Mouse (Mus musculus) c-Kit-positive CD71-positive TER-119-negative erythroid progenitor cells, embryonic 14.5 days (primary cell): ENCODE measurements around the gene Zfp292.
"Not testable (repeated sequence)": the region's sequence is repeated elsewhere in the genome, so short reads cannot be mapped to it uniquely, and the experiment has no call there.

ENCODE experiments used
- DNase-seq: peaks from one replicate; pipeline ENCODE4 v3.0.0-alpha.2; 2013; ENCODE audit warnings: low read depth

Gene Zfp292

DNA sequence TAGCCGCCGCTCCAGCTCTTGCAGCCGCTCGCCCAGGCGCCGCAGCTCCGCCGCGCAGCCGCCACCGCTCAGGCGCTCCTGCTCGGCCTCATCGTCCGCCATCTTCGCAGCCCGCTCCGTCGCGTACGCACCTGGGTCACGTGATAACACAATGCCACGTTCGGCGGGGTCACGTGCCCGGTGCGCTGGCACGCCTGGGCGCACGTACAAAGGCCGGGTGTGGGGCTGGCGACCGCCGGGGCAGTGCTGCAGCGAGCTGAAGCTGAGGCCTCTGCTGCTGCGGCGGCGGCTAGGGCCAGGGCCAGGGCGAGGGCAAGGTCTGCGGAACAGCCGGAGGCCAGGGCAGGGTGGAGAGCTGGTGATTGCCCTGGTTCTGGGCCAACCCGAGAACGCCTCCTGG, at the start of gene Zfp292:
Zfp292 (minus strand) TSS at position 143 of the 400 bp plus-strand sequence.
- peak; percentile 83 for DNase-seq

DNA sequence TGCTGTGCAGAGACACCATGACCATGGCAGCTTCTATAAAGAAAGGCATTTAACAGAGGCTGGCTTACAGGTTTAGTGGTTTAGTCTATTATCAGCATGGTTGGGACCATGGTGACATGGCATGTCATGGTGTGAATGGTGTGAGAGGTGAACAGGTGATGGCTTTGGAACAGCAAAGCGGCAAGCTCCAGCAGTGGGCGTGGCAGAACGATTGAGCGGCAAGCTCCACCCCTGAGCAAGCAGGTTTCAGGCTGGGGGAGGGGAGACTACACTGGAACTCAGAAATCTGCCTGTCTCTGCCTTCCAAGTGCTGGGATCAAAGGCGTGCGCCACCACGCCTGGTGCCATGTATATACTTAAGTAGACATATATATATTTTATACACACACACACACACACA, 45.6 kb upstream of the Zfp292 start:
- DNase-seq: not testable (repeated sequence)

DNA sequence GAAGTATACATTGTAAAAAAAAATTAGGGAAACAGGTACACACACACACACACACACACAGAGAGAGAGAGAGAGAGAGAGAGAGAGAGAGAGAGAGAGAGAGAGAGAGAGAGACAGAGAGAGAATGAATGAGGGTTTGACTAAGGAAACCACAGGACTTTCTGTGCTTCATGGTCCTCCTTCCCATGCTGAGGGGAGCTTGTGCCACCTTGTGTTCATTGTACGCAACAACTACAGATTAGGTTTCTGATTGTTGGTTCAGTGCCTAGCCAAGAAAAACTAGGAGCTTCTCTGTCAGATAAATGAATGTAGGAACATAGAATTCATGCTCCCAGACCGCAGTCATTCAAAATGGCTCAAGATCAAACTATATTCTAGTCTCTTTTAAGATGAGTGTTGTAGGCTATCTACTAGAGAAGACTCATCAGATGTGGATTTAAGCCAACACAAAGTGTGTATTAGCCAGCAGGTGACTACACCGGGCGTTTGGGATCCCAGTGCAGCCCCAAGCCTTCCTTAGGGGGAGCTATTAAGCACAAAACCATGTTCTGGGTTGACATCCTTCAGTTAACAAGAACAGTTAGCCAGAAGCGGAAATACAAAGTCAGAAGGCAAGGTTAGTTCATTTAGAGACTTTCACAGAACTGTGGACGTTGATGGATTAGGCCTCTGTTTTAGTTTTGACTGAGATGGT, 39.6 kb upstream of the Zfp292 start:
- peak; percentile 34 for DNase-seq

DNA sequence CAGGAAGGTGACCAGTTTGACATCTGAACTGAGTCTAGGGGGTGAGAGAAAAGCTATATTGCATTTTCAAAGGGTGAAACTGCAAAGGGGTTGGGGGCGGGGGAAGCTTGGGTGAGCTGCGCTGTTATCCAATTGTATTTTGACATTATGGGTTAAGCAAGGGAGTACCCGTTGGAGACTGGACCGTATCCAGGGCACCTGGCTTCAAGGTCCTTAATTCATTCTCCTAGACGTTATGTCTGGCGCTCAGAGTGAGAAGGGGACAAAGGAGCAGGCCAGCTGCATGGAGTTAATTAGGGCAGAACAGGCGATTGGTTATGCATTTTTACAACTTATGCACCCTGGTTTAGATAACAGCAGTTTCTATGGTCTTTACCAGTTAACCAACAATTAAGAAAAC, 34.6 kb upstream of the Zfp292 start:
- DNase-seq: no peak

DNA sequence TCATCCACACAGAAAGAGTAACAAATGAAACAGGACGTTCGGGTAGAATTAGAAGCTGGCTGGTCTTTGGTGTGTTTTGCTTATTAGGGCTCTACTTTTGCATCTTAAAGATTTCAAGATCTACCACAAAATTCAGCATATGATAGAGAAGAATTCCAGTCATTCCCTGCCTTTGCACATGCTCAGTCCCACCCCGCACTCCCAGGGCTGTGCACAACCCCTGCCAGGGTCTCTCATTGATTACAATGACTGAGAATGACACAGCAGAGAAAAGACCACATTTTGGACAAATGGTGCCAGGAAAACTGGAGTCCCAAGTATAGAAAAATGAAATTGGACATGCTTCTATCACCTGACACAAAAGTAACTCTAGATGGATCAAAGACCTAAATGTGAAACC, 29.4 kb upstream of the Zfp292 start:
- DNase-seq: no peak

DNA sequence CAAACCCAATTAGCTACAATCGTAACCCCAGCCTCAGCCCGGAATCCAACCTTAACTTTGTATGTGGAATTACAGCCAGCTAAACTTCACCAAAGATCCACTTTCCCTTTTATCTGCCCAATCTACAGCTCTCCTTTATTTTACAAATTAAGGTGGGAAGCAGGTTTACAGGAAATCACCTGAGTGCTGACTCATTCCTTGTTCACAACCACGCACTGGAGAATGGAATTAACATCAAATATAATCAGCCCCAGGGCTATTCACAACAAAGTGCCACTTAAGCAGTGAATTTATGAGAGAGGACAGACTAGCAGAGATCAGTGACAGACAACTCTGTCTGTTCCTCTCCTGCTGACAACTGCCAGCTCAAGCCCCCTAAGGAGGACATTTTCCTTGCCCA, 28.6 kb upstream of the Zfp292 start:
- no peak for DNase-seq

DNA sequence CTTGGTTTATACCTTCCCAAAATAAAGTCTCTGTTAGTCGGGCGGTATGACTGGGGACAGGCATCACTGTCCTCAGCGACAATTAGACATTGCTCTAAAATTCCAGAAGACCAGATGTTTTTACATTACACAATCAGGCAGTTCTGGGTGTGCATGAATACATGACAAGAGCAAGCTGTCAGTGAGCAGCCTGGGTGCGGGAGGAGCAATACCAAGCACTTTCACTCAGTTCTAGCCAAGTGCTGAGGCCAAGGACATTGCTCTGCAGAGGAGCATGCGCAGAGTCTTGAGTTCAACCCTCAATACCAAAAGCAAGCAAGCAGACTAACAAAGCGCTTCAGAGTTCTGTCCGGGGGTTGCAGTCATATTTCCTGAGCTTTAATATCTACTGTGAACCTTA, 25.4 kb upstream of the Zfp292 start:
- DNase-seq: no peak

DNA sequence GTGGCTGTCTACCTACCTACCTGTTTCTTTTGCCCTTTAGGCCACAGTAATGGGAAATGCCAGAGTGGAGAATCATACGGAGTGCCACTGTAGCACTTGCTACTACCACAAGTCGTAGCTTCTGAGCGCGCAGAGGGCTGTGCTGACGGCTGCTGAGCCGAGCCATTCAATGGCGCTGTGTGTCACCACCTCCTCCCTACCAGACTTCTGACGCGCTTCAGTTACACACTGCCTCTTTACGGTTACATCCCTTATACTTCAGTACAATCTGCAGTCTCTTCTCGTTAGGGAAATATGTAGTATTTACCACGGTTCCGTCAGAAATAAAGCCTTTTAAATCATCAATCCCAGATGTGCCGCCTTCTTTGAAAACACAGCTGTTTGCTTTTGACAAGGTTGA, 24.3 kb upstream of the Zfp292 start:
- no peak for DNase-seq

DNA sequence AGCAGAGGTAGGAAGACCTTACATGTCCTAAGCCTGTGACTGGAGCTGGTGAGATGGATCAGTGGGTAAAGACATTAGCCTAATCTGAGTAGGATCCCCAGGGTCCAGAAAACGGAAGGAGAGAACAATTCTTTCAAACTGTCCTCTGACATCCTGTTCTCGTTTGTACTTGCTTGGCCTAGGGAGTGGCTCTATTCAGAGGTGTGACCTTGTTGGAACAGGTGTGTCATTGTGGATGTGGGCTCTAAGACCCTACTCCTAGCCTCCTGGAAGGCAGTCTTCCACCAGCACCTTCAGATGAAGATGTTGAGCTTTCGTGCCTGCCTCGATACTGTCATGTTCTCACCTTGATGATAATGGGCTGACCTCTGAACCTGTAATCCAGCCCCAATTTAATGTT, 23.4 kb upstream of the Zfp292 start:
- no peak for DNase-seq

DNA sequence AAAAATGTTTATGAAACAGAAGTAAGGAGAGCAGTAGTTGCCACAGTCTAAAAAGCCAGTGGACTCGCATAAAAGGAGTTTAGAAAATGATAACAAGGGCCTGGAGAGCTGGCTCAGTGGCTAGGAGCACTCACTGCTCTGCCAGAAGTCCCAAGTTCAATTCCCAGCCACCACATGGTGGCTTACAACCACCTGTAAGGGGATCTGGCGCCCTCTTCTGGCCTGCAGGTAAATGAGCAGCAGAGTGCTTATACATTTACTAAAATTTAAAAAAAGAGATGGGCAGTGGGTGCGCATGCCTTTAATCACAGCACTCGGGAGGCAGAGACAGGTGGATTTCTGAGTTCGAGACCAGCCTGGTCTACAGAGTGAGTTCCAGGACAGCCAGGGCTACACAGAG, 22.6 kb upstream of the Zfp292 start:
- no peak for DNase-seq

DNA sequence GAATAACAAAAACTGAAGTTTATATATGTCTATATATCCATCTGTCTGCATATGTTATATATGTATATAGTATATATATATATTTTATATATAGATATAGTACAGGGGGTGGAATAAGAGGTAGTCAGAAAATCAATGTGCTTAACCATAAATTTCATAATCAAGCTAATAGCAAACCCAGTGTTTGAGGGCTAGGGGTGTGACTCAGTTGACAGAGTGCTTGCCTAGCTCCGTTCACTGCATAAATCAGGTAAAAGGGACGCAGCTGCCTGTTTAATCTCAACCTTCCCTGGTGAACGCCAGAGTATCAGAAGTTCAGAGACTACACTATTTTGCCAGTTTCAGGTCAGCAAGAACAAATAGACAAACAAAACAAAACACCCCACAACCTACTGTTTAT, 18.8 kb upstream of the Zfp292 start:
- DNase-seq: not testable (repeated sequence)

DNA sequence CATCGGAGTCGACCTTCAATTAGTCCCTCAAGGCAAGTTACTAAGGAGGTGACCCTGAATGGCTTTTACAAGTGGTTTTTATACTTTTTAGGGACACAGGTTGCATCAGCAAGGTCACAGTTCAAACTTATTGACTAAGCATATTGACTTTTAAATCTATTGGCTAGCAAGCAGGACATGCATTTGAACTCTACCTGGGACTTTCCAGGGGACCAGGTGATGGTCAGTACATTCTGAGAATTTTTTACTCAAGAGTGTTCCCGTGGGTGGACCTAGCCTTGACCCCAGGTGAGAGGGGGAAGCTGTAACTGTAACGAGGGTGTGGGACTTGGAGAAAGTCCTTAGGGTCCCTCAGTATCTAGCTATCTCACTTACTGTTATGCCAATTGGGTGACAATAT, 18.4 kb upstream of the Zfp292 start:
- DNase-seq: no peak

DNA sequence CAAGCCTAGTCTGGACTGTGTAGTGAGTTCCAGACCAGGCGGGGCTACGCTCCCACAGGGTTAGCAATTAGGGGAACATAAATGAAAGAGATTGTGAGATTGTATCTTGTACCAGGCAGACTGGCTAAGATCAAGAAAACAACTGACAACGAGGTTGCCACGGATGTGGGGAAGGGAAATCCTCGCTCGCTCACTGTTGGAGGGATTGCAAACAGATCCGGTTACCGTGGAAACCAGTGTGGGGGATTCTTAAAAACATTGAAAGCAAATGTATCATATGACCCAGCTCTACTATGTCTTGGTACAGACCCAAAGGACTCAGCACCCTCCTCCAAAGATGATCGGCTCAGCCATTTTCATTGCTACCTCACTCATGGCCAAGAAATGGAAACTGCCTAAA, 17.4 kb upstream of the Zfp292 start:
- DNase-seq: no peak

DNA sequence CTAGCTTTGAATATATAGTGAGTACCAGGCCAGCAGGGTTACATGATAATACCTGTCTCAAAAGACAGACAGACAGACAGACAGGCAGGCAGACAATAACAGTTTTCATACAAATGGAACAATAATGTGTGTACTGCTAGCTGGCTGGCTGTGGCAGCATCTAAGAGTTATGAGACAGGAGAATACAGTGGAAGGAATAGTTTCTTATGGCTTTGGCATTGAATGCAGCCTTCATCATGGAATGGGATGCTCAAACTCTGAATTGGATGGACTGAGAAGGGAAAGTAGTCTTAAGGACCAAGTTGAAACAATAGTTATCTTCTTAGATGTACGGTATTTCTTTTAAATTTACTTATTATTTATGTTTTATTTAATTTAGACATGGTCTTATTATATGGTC, 16.6 kb upstream of the Zfp292 start:
- no peak for DNase-seq

DNA sequence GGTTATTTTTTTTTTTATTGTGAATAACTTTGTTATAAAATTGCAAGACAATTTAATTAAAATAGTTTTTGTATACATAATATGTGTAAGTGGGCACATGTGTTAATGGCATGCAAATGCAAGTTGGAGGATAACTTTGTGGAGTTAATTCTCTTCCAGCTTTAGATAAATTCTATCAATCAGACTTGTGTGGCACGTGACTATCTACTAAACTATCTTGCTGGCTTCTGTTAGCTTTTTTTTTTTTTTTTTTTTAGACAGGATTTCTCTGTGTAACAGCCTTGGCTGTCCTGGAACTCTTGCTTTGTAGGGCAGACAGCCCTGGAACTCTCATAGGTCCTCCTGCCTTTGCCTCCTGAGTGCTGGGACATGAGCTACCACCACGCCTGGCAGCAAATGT, 15.7 kb upstream of the Zfp292 start:
- DNase-seq: no peak

DNA sequence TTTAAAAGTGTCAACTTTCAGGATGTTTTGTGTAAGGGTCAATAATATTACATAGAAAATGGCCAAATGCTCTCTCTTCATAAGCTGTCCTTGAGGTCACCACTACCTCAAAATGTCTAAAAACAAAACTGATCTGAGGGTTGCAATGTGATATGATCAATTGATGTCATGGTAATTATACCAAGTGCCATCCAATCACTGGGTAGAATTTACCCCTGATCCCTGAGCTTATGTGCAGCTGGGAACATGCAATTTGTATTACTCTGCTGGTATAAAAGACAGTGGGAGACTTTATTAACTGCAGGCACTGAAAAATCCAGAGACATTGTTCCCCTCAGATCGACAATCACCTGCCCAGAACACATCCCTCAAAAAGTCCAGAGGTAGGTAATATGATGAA, 10.7 kb upstream of the Zfp292 start, which contains the start of gene Cga:
Cga (plus strand) TSS at position 301 of the 400 bp plus-strand sequence.
- no peak for DNase-seq

DNA sequence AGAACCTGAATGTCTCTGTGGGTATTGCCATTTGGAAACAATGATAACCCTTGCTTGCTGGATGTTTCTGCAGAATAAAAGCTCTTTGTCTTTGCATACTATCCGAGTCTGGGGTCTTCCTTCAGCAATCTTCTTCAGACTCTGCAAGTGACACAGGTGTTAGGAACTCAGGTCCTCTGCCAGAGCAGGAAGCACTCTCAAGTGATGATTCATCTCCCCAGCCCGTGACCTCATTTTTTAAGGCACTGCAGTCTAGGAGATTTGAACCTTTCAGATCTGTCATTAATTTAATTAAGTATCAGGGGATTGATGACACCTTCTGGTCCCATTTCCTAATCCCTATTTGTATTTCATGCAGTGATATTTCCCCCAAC, 7.0 kb upstream of the Zfp292 start:
- no peak for DNase-seq

DNA sequence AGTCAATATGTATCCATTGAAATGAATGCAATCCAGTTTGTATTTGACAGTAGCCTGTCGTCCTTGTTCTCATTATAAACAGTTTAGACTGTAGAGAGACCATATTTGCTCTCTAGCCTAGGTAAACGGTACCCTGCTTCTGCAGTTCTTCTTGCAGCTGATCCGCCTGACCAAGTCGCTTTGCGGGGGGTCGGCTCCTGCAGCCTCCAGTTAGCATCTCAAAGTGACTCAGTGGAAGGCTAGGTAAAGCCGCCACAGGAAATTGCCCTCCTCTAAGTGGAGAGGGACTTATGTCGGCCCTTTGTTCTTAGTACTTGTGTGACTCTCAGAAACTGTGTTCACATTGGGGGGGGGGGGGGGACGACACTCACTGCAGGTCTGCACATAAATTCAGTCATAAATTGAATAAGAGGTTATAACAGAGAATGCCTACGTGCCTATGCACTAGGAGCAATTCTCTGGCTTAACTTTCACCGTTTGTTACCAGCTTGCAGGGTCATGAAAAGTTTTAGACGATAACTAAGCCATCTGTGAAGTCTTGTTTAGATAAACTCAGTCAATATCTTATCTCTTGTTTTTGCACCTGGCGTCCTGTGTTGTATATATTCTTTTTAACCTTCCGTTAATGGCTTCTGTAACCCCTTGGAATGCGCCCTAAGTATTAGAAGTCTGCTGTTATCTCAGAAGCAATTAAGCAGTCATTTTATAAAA, 6.5 kb upstream of the Zfp292 start:
- no peak for DNase-seq

DNA sequence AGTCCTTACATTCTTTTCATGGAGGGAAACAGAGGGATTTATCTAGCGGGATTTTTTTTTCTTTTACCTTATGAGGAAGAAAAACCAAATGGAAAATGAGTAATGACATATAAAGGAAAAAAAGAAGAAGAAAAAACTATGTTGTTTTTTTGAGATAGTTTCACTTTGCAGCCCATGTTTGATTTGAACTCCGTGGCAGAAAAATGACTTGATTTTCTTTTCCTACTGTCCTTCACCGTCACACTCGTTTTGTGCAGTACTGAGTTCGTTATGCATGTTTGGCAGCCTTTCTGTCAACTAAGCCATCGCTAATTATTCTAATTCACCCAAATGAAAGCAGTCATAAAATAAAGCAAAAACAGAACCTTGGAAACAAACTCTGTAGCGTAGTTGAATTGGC, 4.5 kb upstream of the Zfp292 start:
- DNase-seq: no peak

DNA sequence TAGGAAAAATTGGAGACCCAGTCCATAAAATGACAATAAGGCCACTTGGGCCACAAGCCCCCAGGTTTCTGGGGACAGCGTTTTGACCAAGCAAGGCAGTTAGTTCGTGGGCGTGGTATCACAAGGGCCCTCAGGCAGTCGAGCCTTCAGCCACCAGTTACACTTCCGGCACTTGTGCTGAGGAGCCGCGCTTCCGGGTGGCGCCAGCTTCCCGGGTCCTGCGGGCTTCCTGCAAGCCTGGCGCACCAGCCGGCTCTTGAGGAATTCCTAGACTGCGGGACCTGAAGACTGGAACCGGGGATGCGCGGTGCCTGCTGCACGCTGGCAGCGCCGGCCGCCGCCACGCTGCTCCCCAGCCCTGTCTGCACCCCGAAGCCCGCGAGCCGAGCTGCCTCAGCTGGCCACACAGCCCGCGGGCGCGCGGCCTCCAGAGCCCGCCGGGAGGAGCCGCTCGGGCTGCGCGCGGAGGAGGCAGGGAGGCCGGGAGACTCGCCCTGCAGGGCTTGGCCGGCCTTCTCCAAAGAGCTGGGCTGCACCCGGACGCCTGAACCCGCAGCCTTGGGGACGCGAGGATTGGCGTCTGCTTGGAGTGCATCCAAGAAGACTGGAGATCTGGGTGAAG, 3.8 kb upstream of the Zfp292 start:
- DNase-seq: peak; percentile 70

DNA sequence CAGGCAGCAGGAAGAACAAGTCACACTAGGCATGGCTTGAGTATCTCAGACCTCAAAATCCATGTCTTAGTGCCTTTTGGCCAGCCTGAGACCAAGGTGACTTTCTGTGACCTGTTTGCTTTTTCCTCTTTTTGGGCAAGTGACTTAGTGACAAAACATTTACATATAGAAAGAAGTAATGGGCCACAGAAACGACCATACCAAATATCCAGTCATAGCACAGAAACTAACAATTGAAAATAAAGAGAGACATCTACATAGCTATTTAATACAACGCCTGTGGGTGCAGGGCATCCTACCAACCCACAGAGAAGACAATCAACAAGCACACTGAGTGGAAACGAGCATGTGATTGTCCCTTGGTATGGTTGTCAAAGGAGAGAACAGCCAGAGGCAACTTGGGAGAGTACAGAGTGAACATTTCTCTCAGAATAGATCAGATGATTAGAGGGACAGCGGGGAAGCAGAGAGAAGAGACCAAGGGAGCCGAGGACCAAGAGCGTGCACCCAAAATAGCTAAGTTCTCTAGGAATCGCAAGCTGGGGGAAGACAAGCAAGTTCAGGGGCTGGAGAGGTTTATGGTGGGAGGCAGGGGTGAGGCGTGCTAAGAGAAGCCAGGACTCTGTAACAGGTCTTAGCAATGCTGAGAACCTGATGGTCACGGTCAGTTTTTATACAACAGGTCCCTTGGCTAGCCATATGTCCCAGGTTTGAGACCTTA, 3.0 kb upstream of the Zfp292 start:
- DNase-seq: no peak

DNA sequence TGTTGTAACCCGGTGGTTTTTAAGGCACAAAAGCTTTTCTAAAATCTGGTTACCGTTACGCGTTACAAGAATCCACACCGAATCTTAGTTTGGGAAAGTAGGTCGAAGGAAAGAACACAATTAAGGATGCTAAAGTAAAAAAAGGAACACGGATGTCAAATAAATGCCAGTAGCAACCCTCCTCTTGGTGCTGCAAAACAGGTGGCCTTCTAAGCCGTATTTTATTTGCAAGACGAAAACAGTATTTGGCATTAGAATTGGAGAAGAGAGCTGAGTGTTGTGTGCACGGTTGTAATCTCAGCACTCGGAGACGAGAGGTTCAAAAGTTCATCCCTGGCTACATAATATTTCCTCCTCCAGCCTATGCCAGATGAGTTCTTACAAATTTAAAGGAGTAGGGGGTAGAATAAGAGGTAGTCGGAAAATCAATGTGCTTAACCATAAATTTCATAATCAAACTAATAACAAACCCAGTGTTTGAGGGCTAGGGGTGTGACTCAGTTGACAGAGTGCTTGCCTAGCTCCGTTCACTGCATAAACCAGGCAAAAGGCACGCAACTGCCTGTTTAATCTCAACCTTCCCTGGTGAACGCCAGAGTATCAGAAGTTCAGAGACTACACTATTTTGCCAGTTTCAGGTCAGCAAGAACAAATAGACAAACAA, 738 bp upstream of the Zfp292 start:
- DNase-seq: no peak
